Mouse (Mus musculus) left cerebral cortex, adult 8-10 months (tissue): Measurements from ENCODE around the gene Paox. TPM values are rescaled to one million over a fixed set of nuclear protein-coding genes. Genes with fewer than 3 reads are reported as not detected.

ENCODE experiments used
- DNase-seq, 2 experiments: peaks; one replicate each; pipeline ENCODE4 v3.0.0; 2022; ENCODE audit warnings: low spot score in 2 of 2
- total RNA-seq, 4 experiments: library from RNA; stranded (reverse); gene quantifications; 2 replicates each; pipeline ENCODE4 v1.2.4; 2022

Paox gene
- 1 to 10 TPM; 6.7 to 7.9 (median 7.3) TPM for total RNA-seq

GRCm38 (mm10) chr7:140115583-140116328 lies at the start of gene Paox:
Gene Paox (plus strand): TSS chr7:140115799.
- peak; percentile 25 to 67 for DNase-seq

GRCm38 (mm10) chr7:140067397-140067796 lies 48.2 kb upstream of the Paox start:
- no peak for DNase-seq

GRCm38 (mm10) chr7:140070042-140070711 lies 45.4 kb upstream of the Paox start:
- DNase-seq, result no peak

- no peak for DNase-seq
Measured at GRCm38 (mm10) chr7:140077698-140078097, 37.9 kb upstream of the Paox start.

GRCm38 (mm10) chr7:140078711-140079110 lies 36.9 kb upstream of the Paox start:
- DNase-seq, result peak; percentile 43 to 56

- DNase-seq, result peak; percentile 75 to 91
Measured at GRCm38 (mm10) chr7:140080503-140081156, 35.0 kb upstream of the Paox start.

- DNase-seq, result peak; percentile 52 to 55
Measured at GRCm38 (mm10) chr7:140081408-140082241, 34.0 kb upstream of the Paox start.

- peak; percentile 80 to 97 for DNase-seq
Measured at GRCm38 (mm10) chr7:140082242-140082678, 33.3 kb upstream of the Paox start, which contains the start of gene Caly. Gene Caly (minus strand): TSS chr7:140082548.

- no peak for DNase-seq
Measured at GRCm38 (mm10) chr7:140090601-140091000, 25.0 kb upstream of the Paox start.

GRCm38 (mm10) chr7:140092924-140093528 lies 22.6 kb upstream of the Paox start, which contains the start of gene Prap1:
Gene Prap1 (plus strand): TSS chr7:140093395.
- DNase-seq, result no peak

- DNase-seq, result no peak
Measured at GRCm38 (mm10) chr7:140094954-140095353, 20.6 kb upstream of the Paox start.

GRCm38 (mm10) chr7:140095556-140095955 lies 20.0 kb upstream of the Paox start:
- no peak for DNase-seq

GRCm38 (mm10) chr7:140096055-140096454 lies 19.5 kb upstream of the Paox start:
- DNase-seq, result no peak

- DNase-seq, result no peak
Measured at GRCm38 (mm10) chr7:140098466-140098865, 17.1 kb upstream of the Paox start.

GRCm38 (mm10) chr7:140101498-140101897 lies 14.1 kb upstream of the Paox start:
- DNase-seq, result no peak

GRCm38 (mm10) chr7:140101993-140102860 lies 13.4 kb upstream of the Paox start, which contains the start of gene Fuom:
Gene Fuom (minus strand): TSS chr7:140102441.
- DNase-seq, result peak; percentile 75 to 85

- no peak for DNase-seq
Measured at GRCm38 (mm10) chr7:140104009-140104408, 11.6 kb upstream of the Paox start.

GRCm38 (mm10) chr7:140111943-140112342 lies 3.7 kb upstream of the Paox start:
- no peak for DNase-seq

- DNase-seq, result peak; percentile 73 to 81
Measured at GRCm38 (mm10) chr7:140116329-140117054, 893 bp downstream of the Paox start, which contains the start of gene Echs1. Gene Echs1 (minus strand): TSS chr7:140116476.
